Mouse (Mus musculus) bone marrow, adult 2 months (tissue): Measurements from ENCODE around the gene Gm6337. TPM values are rescaled to one million over a fixed set of nuclear protein-coding genes. Genes with fewer than 3 reads are reported as not detected.
"Not testable (repeated sequence)": the region's sequence is repeated elsewhere in the genome, so short reads cannot be mapped to it uniquely, and the experiment has no call there.

Experiments
- H3K27ac ChIP-seq: fragments of 200-500 bp; 2 replicates; pipeline ENCODE4 v1.5.1; 2012; ENCODE audit warnings: low read depth, mild to moderate bottlenecking, control low read depth, inconsistent platforms, low read length; ENCODE audit not compliant: control insufficient read depth, poor library complexity, insufficient read depth
- H3K4me1 ChIP-seq: fragments of 200-500 bp; 2 replicates; pipeline ENCODE4 v1.6.1; 2011; ENCODE audit warnings: low read length; ENCODE audit not compliant: control insufficient read depth, insufficient read depth
- H3K4me3 ChIP-seq: fragments of 200-500 bp; replicated peaks from 2 replicates; pipeline ENCODE3; 2011; ENCODE audit warnings: mild to moderate bottlenecking, low read depth, low read length, control low read depth; ENCODE audit not compliant: control insufficient read depth
- WGBS: fragments of 180-500 bp; shearing (Covaris S2); methylation state at CpG from one replicate; pipeline ENCODE4 v1.1.7; 2018; 5-methylcytosine and 5-hydroxymethylcytosine counted together
- polyA plus RNA-seq: library from polyadenylated mRNA; stranded (reverse); fragments of >200 nt; gene quantifications from 2 replicates; pipeline ENCODE4 v1.2.4, GENCODE M21; 2011; ENCODE audit warnings: low replicate concordance; ENCODE audit not compliant: missing spikeins, insufficient read depth, insufficient read length

The Gm6337 gene
- not detected in 2 replicates for polyA plus RNA-seq

DNA sequence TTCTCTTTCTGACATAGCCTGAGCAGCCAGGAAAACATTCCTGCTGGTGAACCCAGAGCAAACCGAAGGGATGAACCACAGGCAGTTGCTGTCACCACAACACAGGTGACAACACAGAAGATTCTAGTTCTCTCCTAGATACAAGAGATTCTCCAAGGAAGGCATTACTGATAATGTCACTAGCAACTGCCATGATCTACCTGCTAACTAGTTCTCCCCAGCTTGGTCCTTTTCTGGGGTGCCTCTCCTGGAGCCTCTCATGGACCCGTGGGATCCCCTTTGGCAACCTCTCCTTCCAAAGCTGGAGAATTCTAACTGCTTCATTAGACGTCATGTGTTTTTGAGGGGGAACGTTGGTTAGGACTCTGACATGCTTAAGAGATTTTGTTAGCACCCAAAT is at the start of gene Gm6337:
Gm6337 (minus strand) TSS at position 101 of the 400 bp plus-strand sequence.
- H3K4me3 ChIP-seq, H3K4me1 ChIP-seq, H3K27ac ChIP-seq: not testable (repeated sequence)
- 75% methylated on average over 4 of the region's 4 CpGs for WGBS

DNA sequence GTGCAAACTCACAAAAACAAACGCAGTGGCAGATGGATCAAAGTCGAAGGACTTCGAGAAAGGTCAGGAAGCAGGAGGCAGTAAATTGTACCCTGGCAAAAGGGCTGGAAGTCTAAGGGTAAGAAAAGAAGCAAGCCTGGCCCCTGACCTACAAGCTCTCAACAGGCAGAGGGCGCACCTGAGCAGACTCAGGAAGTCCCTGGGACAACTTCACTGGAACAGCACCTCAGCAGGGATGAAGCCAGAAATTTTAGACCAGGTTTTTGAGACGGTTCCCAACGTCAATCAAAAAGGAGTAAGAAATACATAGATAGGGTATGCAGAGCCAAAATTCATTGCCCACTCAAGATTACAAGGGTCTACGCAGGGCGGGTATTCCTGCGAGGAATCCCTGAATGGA is 49.4 kb upstream of the Gm6337 start:
- H3K27ac ChIP-seq, H3K4me3 ChIP-seq, H3K4me1 ChIP-seq: not testable (repeated sequence)
- WGBS = 13% methylated on average over 9 of the region's 9 CpGs

GRCm38 (mm10) chr14:6093842-6094241 is 35.8 kb upstream of the Gm6337 start, which contains the start of gene Gm8206:
Gene Gm8206 (minus strand): TSS chr14:6093942.
- 74% methylated on average over 3 of the region's 3 CpGs for WGBS
- H3K4me1 ChIP-seq, H3K4me3 ChIP-seq, H3K27ac ChIP-seq: not testable (repeated sequence)

Other genes starting within 250 kb of the Gm6337 start
- gene Gm3424, start 227.9 kb downstream of the Gm6337 start, polyA plus RNA-seq = not detected in 2 replicates
- gene Gm8237, start 177.9 kb downstream of the Gm6337 start, polyA plus RNA-seq = not detected in 2 replicates
- not detected in 2 replicates for gene Gm3248, start 96.5 kb downstream of the Gm6337 start, polyA plus RNA-seq
- gene Gm3453, start 79.1 kb downstream of the Gm6337 start, polyA plus RNA-seq = not detected in 2 replicates
- not detected in 2 replicates for gene Gm8206, start 35.7 kb upstream of the Gm6337 start, polyA plus RNA-seq
- not detected in 2 replicates for gene Gm3468, start 50.4 kb upstream of the Gm6337 start, polyA plus RNA-seq
- gene Gm3476, start 67.5 kb upstream of the Gm6337 start, polyA plus RNA-seq = not detected in 2 replicates
- not detected in 2 replicates for gene Gm21560, start 161.0 kb upstream of the Gm6337 start, polyA plus RNA-seq
- gene Gm3411, start 229.0 kb upstream of the Gm6337 start, polyA plus RNA-seq = not detected in 2 replicates
- gene Gm21103, start 246.6 kb upstream of the Gm6337 start, polyA plus RNA-seq = not detected in 2 replicates